Mouse (Mus musculus): Measurements from ENCODE around the gene Tsfm. TPM values are rescaled to one million over a fixed set of nuclear protein-coding genes. Genes with fewer than 3 reads are reported as not detected.

Tsfm gene
- polyA plus RNA-seq, 1 experiment from 2014 or later: 81.1 TPM

GRCm38 (mm10) chr10:126979636-126980151, 50.9 kb downstream of the Tsfm start:
- Histone ChIP-seq H3K36me3 (peaks cover 14% of the 10 kb centered on the region; the same call in 1 of the 2 replicates), H3K4me3 (peak overlapping the region; percentile 96), H3K27me3 (no peaks in the 10 kb centered on the region), H3K9me3 (no peaks in the 10 kb centered on the region), H3K4me2 (replicated peaks) (peak overlapping the region; percentile 99), H3K27ac (peak overlapping the region; percentile 100), H3K9ac (peak overlapping the region; percentile 99), H3K4me1 (peaks cover 57% of the 10 kb centered on the region)
- under 1% methylated on average over 55 of the region's 57 CpGs for WGBS
- ATAC-seq (ENCODE audit: low FRiP score, low read depth): no peak

- Histone ChIP-seq H3K4me1 (peaks cover 51% of the 10 kb centered on the region), H3K9me3 (no peaks in the 10 kb centered on the region), H3K27me3 (no peaks in the 10 kb centered on the region), H3K4me2 (replicated peaks) (peak overlapping the region; percentile 99), H3K4me3 (peak overlapping the region; percentile 96), H3K36me3 (peaks cover 13% of the 10 kb centered on the region; the same call in 1 of the 2 replicates), H3K27ac (peak overlapping the region; percentile 100), H3K9ac (peak overlapping the region; percentile 99)
- no peak for ATAC-seq (ENCODE audit: low FRiP score, low read depth)
- WGBS: 0% methylated on average over 47 of the region's 62 CpGs
Observed at GRCm38 (mm10) chr10:126979121-126979635, 51.5 kb downstream of the Tsfm start.

DNA sequence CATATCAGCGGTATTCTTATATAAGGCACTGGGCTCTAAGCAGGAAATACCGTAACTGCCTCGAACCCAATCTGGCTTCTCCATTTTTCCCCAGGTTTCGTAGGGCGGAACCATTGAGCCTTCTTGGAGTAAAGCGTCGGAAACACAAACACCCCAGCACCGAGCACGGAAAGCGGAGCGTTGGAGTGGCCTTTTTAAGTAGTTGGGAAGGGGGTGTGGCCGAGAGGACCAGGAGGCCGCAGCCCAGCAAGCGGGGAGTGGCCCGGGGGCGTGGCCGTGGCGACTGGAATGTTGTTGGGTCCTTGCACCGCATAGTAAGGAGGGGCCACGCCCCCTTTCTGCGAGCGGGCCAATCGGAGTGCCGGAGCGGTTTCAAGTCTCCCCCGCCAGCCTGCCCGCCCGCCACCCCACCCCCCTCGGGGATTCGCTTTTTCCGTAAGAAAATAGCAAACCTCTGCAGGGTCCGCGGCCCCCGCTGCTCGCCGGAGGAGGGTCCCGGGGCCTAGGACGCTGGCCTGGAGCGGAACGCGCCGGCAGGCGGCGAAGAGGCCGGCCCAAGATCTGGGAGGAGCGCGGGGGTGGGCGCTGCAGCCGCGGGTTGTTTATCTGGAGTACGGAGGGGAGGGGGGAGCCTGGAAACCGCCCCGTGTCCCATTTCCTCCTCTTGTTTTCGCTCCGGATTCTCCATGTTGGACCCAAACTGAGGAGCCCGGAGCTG, 52.2 kb downstream of the Tsfm start, which contains the start of gene Ctdsp2:
Ctdsp2 (plus strand) TSS at position 441 of the 718 bp plus-strand sequence.
- WGBS: under 1% methylated on average over 51 of the region's 56 CpGs
- peak within 1 kb of the TSS; percentile 96 for H3K4me3 ChIP-seq
- peaks cover 45% of the 10 kb centered on the region for H3K4me1 ChIP-seq
- peak; percentile 93 for ATAC-seq (ENCODE audit: low FRiP score, low read depth)
- H3K9me3 ChIP-seq: no peaks in the 10 kb centered on the region
- H3K27me3 ChIP-seq: no peaks in the 10 kb centered on the region
- peak within 1 kb of the TSS; percentile 100 for H3K27ac ChIP-seq
- H3K4me2 ChIP-seq (replicated peaks): peak within 1 kb of the TSS; percentile 99
- peak within 1 kb of the TSS; percentile 99 for H3K9ac ChIP-seq
- H3K36me3 ChIP-seq: peaks cover 6% of the 10 kb centered on the region; the same call in 1 of the 2 replicates

GRCm38 (mm10) chr10:126977076-126977475, 53.6 kb downstream of the Tsfm start:
- H3K9ac ChIP-seq: no peak overlapping the region
- 79% methylated on average over 4 of the region's 4 CpGs for WGBS
- no peak for ATAC-seq (ENCODE audit: low FRiP score, low read depth)

GRCm38 (mm10) chr10:126975706-126976105, 54.9 kb downstream of the Tsfm start:
- no peaks in the 10 kb centered on the region for H3K9me3 ChIP-seq
- H3K27me3 ChIP-seq: no peaks in the 10 kb centered on the region
- H3K9ac ChIP-seq: no peak overlapping the region
- ATAC-seq (ENCODE audit: low FRiP score, low read depth): no peak
- WGBS: 89% methylated on average over 6 of the region's 6 CpGs
- no peaks in the 10 kb centered on the region for H3K36me3 ChIP-seq
- H3K4me2 ChIP-seq (replicated peaks): no peak overlapping the region
- H3K4me3 ChIP-seq: no peak overlapping the region
- H3K4me1 ChIP-seq: peaks cover 45% of the 10 kb centered on the region
- H3K27ac ChIP-seq: no peak overlapping the region

More at GRCm38 (mm10) chr10:126977076-126977475, 53.6 kb downstream of the Tsfm start:
- Histone ChIP-seq H3K36me3 (no peaks in the 10 kb centered on the region), H3K27ac (no peak overlapping the region), H3K4me1 (peaks cover 45% of the 10 kb centered on the region), H3K4me2 (replicated peaks) (no peak overlapping the region), H3K4me3 (no peak overlapping the region), H3K27me3 (no peaks in the 10 kb centered on the region), H3K9me3 (no peaks in the 10 kb centered on the region)

DNA sequence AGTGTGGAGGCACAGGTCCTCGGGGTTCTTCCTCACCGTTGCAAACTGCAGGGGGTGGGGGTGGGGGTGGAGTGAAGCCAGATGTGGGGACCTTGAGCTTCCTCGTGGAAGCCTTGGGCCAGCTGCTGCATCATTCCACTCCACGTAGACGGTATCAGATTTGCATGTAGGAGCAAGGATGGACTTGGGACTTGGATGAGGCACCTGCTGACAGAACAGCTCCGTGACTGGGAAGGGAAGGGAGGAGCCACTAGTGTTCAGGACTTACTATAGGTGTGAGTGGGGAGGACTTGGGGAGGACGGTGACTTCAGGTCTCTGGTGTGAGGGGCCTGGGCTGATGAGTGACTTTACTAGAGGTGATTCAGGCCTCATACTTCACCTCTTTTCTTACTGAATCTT, 57.7 kb downstream of the Tsfm start:
- H3K36me3 ChIP-seq: no peaks in the 10 kb centered on the region
- WGBS: 21% methylated on average over 7 of the region's 7 CpGs
- H3K4me1 ChIP-seq: peaks cover 45% of the 10 kb centered on the region
- no peaks in the 10 kb centered on the region for H3K9me3 ChIP-seq
- peak overlapping the region; percentile 86 for H3K27ac ChIP-seq
- H3K4me2 ChIP-seq (replicated peaks): peak overlapping the region; percentile 51; the same call in 1 of the 2 replicates
- H3K4me3 ChIP-seq: no peak overlapping the region
- peak overlapping the region; percentile 20; the same call in 1 of the 2 replicates for H3K9ac ChIP-seq
- no peak for ATAC-seq (ENCODE audit: low FRiP score, low read depth)
- no peaks in the 10 kb centered on the region for H3K27me3 ChIP-seq

DNA sequence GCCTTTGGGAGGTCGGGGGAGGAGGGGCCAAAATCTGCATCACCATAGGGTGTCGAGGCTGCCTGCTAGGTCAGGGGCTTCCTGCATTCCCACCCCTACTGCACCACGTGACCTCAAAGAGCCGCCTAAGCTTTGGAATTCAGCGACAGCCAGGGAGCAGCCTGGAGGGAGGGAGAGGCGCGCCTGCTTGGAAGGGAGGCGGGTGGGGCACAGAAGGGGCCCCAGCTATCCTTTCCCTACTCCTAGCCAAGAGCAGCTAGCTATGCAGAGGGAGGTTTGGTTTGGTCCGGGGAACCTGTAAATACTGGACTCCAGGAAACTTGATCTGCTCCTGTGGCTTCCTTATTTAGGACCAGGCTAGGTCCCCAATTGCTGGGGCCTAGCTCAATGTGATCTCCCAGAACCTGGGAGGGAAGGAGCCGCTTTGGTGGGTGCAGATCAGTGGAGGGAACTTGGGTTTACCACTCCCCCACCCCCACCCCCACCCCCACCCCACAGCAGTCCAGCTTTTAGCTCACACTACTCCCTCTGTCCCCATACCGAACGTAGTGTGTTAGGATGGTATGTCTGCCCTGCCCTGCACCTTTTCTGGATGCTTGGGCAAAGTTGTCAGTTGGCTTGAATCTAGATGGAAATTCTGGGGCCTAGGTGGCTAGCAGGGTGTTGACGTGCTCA, 58.5 kb downstream of the Tsfm start:
- 9% methylated on average over 13 of the region's 13 CpGs for WGBS
- ATAC-seq (ENCODE audit: low FRiP score, low read depth): peak; percentile 89
- no peaks in the 10 kb centered on the region for H3K36me3 ChIP-seq

DNA sequence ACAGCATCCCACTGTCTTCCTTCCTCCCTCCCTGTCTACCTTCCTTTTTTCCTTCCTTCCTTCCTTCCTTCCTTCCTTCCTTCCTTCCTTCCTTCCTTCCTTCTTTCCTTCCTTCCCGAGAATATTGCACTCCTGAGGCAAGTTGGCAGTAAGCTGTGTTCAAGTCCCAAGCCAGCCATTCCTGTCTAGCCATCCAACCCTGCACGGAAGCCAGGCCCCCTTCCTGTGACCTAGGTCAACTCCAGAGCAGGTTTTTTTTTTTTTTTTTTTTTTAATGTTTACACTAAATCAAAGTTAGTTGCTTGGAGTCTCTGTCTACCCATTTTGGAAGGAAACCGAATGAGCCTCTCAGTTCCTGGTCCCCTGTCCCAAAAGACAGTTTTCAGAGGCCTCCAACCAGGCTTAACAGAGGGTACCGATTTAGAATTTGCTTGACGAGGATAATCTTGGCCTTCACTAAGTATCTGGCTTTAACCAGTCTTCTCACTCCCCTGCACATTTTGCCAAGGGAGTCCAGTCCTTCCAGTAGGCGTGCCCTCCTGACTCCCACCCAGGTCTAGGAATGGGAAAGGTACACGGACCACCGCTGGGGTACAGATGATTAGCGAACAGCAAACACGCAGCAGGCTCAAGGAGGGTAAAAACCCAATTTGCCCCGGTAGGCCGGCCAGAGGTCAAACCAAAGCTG, 59.1 kb downstream of the Tsfm start:
- H3K4me3 ChIP-seq: no peak overlapping the region
- H3K27ac ChIP-seq: peak overlapping the region; percentile 86
- no peaks in the 10 kb centered on the region for H3K9me3 ChIP-seq
- no peaks in the 10 kb centered on the region for H3K27me3 ChIP-seq
- 10% methylated on average over 12 of the region's 12 CpGs for WGBS
- H3K4me2 ChIP-seq (replicated peaks): peak overlapping the region; percentile 51
- peaks cover 39% of the 10 kb centered on the region for H3K4me1 ChIP-seq
- no peaks in the 10 kb centered on the region for H3K36me3 ChIP-seq
- peak; percentile 13; the same call in 1 of the 2 replicates for ATAC-seq (ENCODE audit: low FRiP score, low read depth)
- H3K9ac ChIP-seq: peak overlapping the region; percentile 19; the same call in 1 of the 2 replicates

More for the DNA sequence above, 58.5 kb downstream of the Tsfm start:
- Histone ChIP-seq H3K27ac (peak overlapping the region; percentile 86), H3K9me3 (no peaks in the 10 kb centered on the region), H3K4me1 (peaks cover 39% of the 10 kb centered on the region), H3K4me2 (replicated peaks) (peak overlapping the region; percentile 51), H3K27me3 (no peaks in the 10 kb centered on the region), H3K4me3 (0 out of 2 replicates have a peak overlapping the region, but pooled peaks have one; percentile 5), H3K9ac (peak overlapping the region; percentile 20; the same call in 1 of the 2 replicates)

DNA sequence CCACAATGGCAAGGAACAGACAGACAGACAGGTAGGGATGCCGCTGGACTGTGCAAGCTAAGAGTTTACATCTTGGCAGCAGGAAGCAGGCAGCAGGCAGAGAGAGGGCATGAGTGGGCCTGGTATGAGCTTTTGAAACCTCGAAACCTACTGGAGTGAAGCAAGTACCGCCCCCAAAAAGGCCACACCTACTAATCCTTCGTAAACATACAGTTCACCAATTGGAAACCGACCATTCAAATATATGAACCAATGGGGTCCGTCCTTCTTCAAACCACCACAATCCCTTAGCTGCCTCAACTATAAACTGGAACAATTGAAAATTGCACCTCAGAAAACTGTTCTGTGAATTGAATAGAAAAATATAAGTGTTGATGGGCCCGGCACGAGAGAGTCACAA, 66.8 kb downstream of the Tsfm start:
- Histone ChIP-seq H3K9ac (no peak overlapping the region), H3K27ac (peak overlapping the region; percentile 92; the same call in 1 of the 2 replicates), H3K36me3 (no peaks in the 10 kb centered on the region), H3K27me3 (no peaks in the 10 kb centered on the region), H3K4me1 (peaks cover 25% of the 10 kb centered on the region), H3K4me2 (replicated peaks) (no peak overlapping the region), H3K9me3 (no peaks in the 10 kb centered on the region), H3K4me3 (no peak overlapping the region)
- ATAC-seq (ENCODE audit: low FRiP score, low read depth): no peak
- 89% methylated on average over 8 of the region's 8 CpGs for WGBS

GRCm38 (mm10) chr10:126962966-126963330, 67.7 kb downstream of the Tsfm start:
- no peak overlapping the region for H3K4me3 ChIP-seq
- H3K27me3 ChIP-seq: no peaks in the 10 kb centered on the region
- peak overlapping the region; percentile 20; the same call in 1 of the 2 replicates for H3K4me2 ChIP-seq (replicated peaks)
- H3K4me1 ChIP-seq: peaks cover 25% of the 10 kb centered on the region
- peak overlapping the region; percentile 92 for H3K27ac ChIP-seq
- no peak for ATAC-seq (ENCODE audit: low FRiP score, low read depth)
- no peaks in the 10 kb centered on the region for H3K9me3 ChIP-seq
- WGBS: 18% methylated on average over 6 of the region's 6 CpGs
- 0 out of 2 replicates have a peak overlapping the region, but pooled peaks have one; percentile 40 for H3K9ac ChIP-seq
- no peaks in the 10 kb centered on the region for H3K36me3 ChIP-seq

DNA sequence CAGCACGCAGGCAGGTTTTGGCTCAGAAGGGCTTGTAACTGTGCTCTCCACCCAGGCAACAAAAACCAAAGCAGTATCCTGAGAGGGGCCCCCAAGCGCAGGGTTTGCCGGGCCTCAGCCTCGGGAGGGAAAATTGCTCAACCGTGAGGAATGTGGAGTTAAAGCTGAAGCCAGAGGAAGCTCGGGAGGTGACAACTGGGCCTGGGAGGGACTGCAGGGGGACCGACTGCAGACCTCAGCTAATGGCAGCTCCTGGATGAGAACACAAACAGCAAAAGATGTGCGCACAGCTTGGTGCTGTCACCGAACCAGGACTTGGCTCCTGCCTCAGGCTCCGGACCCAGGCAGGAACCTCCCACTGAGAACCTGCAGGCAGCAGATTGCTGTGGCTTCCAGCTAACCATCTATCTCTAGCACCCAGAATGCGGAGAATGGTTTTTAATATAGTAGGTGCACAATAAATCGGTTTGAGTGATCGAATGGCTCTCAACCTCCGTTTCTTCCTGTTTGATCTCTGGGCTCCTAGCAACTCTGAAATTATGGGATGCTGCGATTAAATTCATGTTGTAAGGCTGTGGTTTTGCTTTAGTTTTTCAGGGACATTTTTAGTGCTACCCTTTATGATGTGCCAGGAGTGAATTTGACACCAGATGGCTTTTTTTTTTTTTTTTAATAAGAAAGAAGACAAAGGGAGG, 68.2 kb downstream of the Tsfm start:
- H3K4me2 ChIP-seq (replicated peaks): peak overlapping the region; percentile 45
- H3K27me3 ChIP-seq: no peaks in the 10 kb centered on the region
- H3K27ac ChIP-seq: peak overlapping the region; percentile 92
- no peaks in the 10 kb centered on the region for H3K36me3 ChIP-seq
- WGBS: 15% methylated on average over 15 of the region's 15 CpGs
- no peaks in the 10 kb centered on the region for H3K9me3 ChIP-seq
- no peak overlapping the region for H3K9ac ChIP-seq
- peaks cover 30% of the 10 kb centered on the region for H3K4me1 ChIP-seq
- peak; percentile 68 for ATAC-seq (ENCODE audit: low FRiP score, low read depth)
- H3K4me3 ChIP-seq: no peak overlapping the region

Measured in limb, embryonic 13.5 days (tissue).